Mouse (Mus musculus): ENCODE measurements around the gene 4930438A08Rik. TPM values are rescaled to one million over a fixed set of nuclear protein-coding genes. Genes with fewer than 3 reads are reported as not detected.

The 4930438A08Rik gene
- total RNA-seq, 1 experiment, result 0.09 TPM

GRCm38 (mm10) chr11:58247294-58247693 lies 27.3 kb upstream of the 4930438A08Rik start:
- no peaks in the 10 kb centered on the region for H3K36me3 ChIP-seq (ENCODE audit: control insufficient read depth, insufficient read depth, low read length, poor library complexity, severe bottlenecking)
- in situ Hi-C loops (cut with MboI; ENCODE audit: low sequenced_read_pairs in 2 of 2, unreplicated experiment in 2 of 2), result no loop called here
- H3K4me3 ChIP-seq (ENCODE audit: insufficient read depth in 1 of 2, low read depth in 1 of 2, low read length in 2 of 2, poor library complexity in 1 of 2, severe bottlenecking in 1 of 2), result no peak overlapping the region
- H3K4me1 ChIP-seq (ENCODE audit: control insufficient read depth in 2 of 2, insufficient read depth in 2 of 2, low read length in 2 of 2, poor library complexity in 1 of 2), result no peaks in the 10 kb centered on the region
- H3K27ac ChIP-seq (ENCODE audit: insufficient read depth, low read depth, low read length, poor library complexity, severe bottlenecking), result no peak overlapping the region
- no peak for DNase-seq (ENCODE audit: low read depth, low spot score)
- H3K9me3 ChIP-seq (ENCODE audit: control insufficient read depth, insufficient read depth, low read depth, low read length), result no peaks in the 10 kb centered on the region
- no peak for TF ChIP-seq ZC3H11A (IDR thresholded peaks at IDR 0.05; ENCODE audit: borderline replicate concordance, low read depth, low read length)
- no peak for TF ChIP-seq ZNF384 (IDR thresholded peaks at IDR 0.05; ENCODE audit: low read depth, low read length)
- no peak overlapping the region for H3K9ac ChIP-seq (ENCODE audit: insufficient read depth, low read depth, low read length, poor library complexity, severe bottlenecking)

GRCm38 (mm10) chr11:58249203-58249981 lies 25.2 kb upstream of the 4930438A08Rik start:
- H3K27ac ChIP-seq (ENCODE audit: insufficient read depth, low read depth, low read length, poor library complexity, severe bottlenecking), result no peak overlapping the region
- in situ Hi-C loops (cut with MboI; ENCODE audit: low sequenced_read_pairs in 2 of 2, unreplicated experiment in 2 of 2), result no loop called here
- no peak overlapping the region for H3K4me3 ChIP-seq (ENCODE audit: insufficient read depth in 1 of 2, low read depth in 1 of 2, low read length in 2 of 2, poor library complexity in 1 of 2, severe bottlenecking in 1 of 2)
- no peak for DNase-seq (ENCODE audit: low read depth, low spot score)
- H3K4me1 ChIP-seq (ENCODE audit: control insufficient read depth in 2 of 2, insufficient read depth in 2 of 2, low read length in 2 of 2, poor library complexity in 1 of 2), result no peaks in the 10 kb centered on the region
- H3K9me3 ChIP-seq (ENCODE audit: control insufficient read depth, insufficient read depth, low read depth, low read length), result no peaks in the 10 kb centered on the region
- TF ChIP-seq ZNF384 (IDR thresholded peaks at IDR 0.05; ENCODE audit: low read depth, low read length) (no peak), HCFC1 (IDR thresholded peaks at IDR 0.05; ENCODE audit: borderline replicate concordance, insufficient read depth, low read length) (no peak), ZC3H11A (IDR thresholded peaks at IDR 0.05; ENCODE audit: borderline replicate concordance, low read depth, low read length) (no peak), CHD2 (IDR thresholded peaks at IDR 0.05; ENCODE audit: low read depth, low read length) (no peak), MAFK (IDR thresholded peaks at IDR 0.05; ENCODE audit: insufficient read depth, low read depth, low read length) (no peak)
- H3K36me3 ChIP-seq (ENCODE audit: control insufficient read depth, insufficient read depth, low read length, poor library complexity, severe bottlenecking), result no peaks in the 10 kb centered on the region
- no peak overlapping the region for H3K9ac ChIP-seq (ENCODE audit: insufficient read depth, low read depth, low read length, poor library complexity, severe bottlenecking)

GRCm38 (mm10) chr11:58250550-58250949 lies 24.0 kb upstream of the 4930438A08Rik start:
- in situ Hi-C loops (cut with MboI; ENCODE audit: low sequenced_read_pairs in 2 of 2, unreplicated experiment in 2 of 2), result no loop called here
- Histone ChIP-seq H3K9ac (ENCODE audit: insufficient read depth, low read depth, low read length, poor library complexity, severe bottlenecking) (no peak overlapping the region), H3K9me3 (ENCODE audit: control insufficient read depth, insufficient read depth, low read depth, low read length) (no peaks in the 10 kb centered on the region), H3K4me1 (ENCODE audit: control insufficient read depth in 2 of 2, insufficient read depth in 2 of 2, low read length in 2 of 2, poor library complexity in 1 of 2) (no peaks in the 10 kb centered on the region), H3K36me3 (ENCODE audit: control insufficient read depth, insufficient read depth, low read length, poor library complexity, severe bottlenecking) (no peaks in the 10 kb centered on the region), H3K4me3 (ENCODE audit: insufficient read depth in 1 of 2, low read depth in 1 of 2, low read length in 2 of 2, poor library complexity in 1 of 2, severe bottlenecking in 1 of 2) (no peak overlapping the region), H3K27ac (ENCODE audit: insufficient read depth, low read depth, low read length, poor library complexity, severe bottlenecking) (no peak overlapping the region)
- no peak for TF ChIP-seq ZNF384 (IDR thresholded peaks at IDR 0.05; ENCODE audit: low read depth, low read length)
- no peak for TF ChIP-seq HCFC1 (IDR thresholded peaks at IDR 0.05; ENCODE audit: borderline replicate concordance, insufficient read depth, low read length)
- TF ChIP-seq CHD2 (IDR thresholded peaks at IDR 0.05; ENCODE audit: low read depth, low read length), result no peak
- TF ChIP-seq MAFK (IDR thresholded peaks at IDR 0.05; ENCODE audit: insufficient read depth, low read depth, low read length), result no peak
- no peak for TF ChIP-seq ZC3H11A (IDR thresholded peaks at IDR 0.05; ENCODE audit: borderline replicate concordance, low read depth, low read length)
- no peak for DNase-seq (ENCODE audit: low read depth, low spot score)

DNA sequence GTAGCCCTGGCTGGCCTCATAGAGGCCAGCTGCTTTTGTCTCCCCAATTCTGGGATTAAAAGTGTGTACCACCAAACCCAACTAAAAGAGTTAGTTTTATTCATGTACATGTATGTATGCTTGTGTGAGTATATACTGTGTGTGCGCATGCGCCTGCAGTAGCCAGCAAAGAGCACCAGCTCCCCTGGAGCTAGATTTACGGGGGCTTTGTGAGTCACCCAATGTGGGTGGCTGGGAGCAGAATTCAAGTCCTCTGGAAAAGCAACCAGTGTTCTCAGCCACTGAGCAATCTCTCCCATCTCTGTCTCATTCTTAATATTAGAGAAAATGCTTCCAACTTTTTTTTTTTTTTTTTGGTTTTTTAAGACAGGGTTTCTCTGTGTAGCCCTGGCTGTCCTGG lies 20.2 kb upstream of the 4930438A08Rik start:
- no peak overlapping the region for H3K9ac ChIP-seq (ENCODE audit: insufficient read depth, low read depth, low read length, poor library complexity, severe bottlenecking)
- H3K27ac ChIP-seq (ENCODE audit: insufficient read depth, low read depth, low read length, poor library complexity, severe bottlenecking), result no peak overlapping the region
- no peak for TF ChIP-seq HCFC1 (IDR thresholded peaks at IDR 0.05; ENCODE audit: borderline replicate concordance, insufficient read depth, low read length)
- TF ChIP-seq CHD2 (IDR thresholded peaks at IDR 0.05; ENCODE audit: low read depth, low read length), result no peak
- no peak for TF ChIP-seq ZC3H11A (IDR thresholded peaks at IDR 0.05; ENCODE audit: borderline replicate concordance, low read depth, low read length)
- TF ChIP-seq ZNF384 (IDR thresholded peaks at IDR 0.05; ENCODE audit: low read depth, low read length), result no peak
- no peak for TF ChIP-seq MAFK (IDR thresholded peaks at IDR 0.05; ENCODE audit: insufficient read depth, low read depth, low read length)
- DNase-seq (ENCODE audit: low read depth, low spot score), result no peak
- no peaks in the 10 kb centered on the region for H3K4me1 ChIP-seq (ENCODE audit: control insufficient read depth in 2 of 2, insufficient read depth in 2 of 2, low read length in 2 of 2, poor library complexity in 1 of 2)
- in situ Hi-C loops (cut with MboI; ENCODE audit: low sequenced_read_pairs in 2 of 2, unreplicated experiment in 2 of 2), result no loop called here
- no peaks in the 10 kb centered on the region for H3K36me3 ChIP-seq (ENCODE audit: control insufficient read depth, insufficient read depth, low read length, poor library complexity, severe bottlenecking)
- H3K4me3 ChIP-seq (ENCODE audit: insufficient read depth in 1 of 2, low read depth in 1 of 2, low read length in 2 of 2, poor library complexity in 1 of 2, severe bottlenecking in 1 of 2), result no peak overlapping the region
- no peaks in the 10 kb centered on the region for H3K9me3 ChIP-seq (ENCODE audit: control insufficient read depth, insufficient read depth, low read depth, low read length)
